23 mouse cellular contexts compared by ENCODE assay signal in the genomic region with DNA sequence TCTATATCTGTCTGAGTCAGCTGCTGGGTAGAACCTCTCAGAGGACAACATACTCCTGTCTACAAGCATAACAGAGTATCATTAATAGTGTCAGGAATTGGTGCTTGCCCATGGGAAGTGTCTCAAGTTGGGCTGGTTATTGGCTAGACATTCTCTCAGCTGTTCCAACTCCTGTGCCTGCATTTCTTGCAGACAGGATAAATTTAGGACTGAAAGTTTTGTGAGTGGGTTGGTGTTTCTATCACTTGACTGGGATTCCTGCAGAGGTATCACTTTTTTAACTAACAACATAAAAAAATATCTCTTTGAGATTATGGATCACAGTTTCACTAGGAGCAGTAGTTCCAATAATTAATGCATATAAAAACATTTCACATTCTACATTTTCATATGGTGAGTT.
DNase-seq lines count a peak whose midpoint lies in the region; ATAC-seq and TF ChIP-seq lines count a peak whose summit lies in the region.
"Had no signal": no experiment of that assay in that cellular context is flagged by ENCODE, and none has a peak within 500 bp of the region (broad histone marks: within the 10 kb centered on the region; RNA-seq: fewer than 3 reads in every experiment).

No protein-coding gene starts in this region.

- ATAC-seq in frontal cortex, adult (ENCODE audit: low TSS enrichment) = peak; percentile 92
- ATAC-seq: CD4-positive, CD25-positive, alpha-beta regulatory T cell, adult 4 months; forebrain, embryonic 16.5 days had no signal

- H3K4me3 ChIP-seq in left cerebral cortex, adult 2 months = no peak overlapping the region
- H3K4me3 ChIP-seq: embryonic facial prominence, embryonic 15.5 days; erythroblast, embryonic 14.5 days; forebrain, embryonic 12.5 days; gastrocnemius, adult 2 months; heart, embryonic 12.5 days; hindbrain, embryonic 15.5 days had no signal

- no peak for DNase-seq in frontal cortex, postnatal 25 days (ENCODE audit: low spot score in 2 of 2)
- DNase-seq in left cerebral cortex, adult 9 months (ENCODE audit: low spot score in 2 of 2) = peak; percentile 23
- DNase-seq in left cerebral cortex, adult 2 months (ENCODE audit: extremely low spot score in 1 of 2, low spot score in 2 of 2) = no peak
- DNase-seq in right cerebral cortex, adult 18-20 months = peak; percentile 23
- no peak for DNase-seq in right cerebral cortex, postnatal 10 days (ENCODE audit: low spot score in 2 of 2)
- DNase-seq in layer of hippocampus, adult 8-10 months (ENCODE audit: low spot score in 2 of 2) = no peak
- DNase-seq: adrenal gland, adult 8-10 months; adrenal gland, postnatal 36 days; B cell, adult 2 months; cerebellum, adult 11 months; cerebellum, adult 8-10 months; cerebellum, postnatal 14 days; embryo, embryonic 11 days; gastrocnemius, adult 2 months; gastrocnemius, postnatal 25 days had no signal

- H3K27ac ChIP-seq in left cerebral cortex, adult 2 months = no peak overlapping the region
- H3K27ac ChIP-seq: embryonic facial prominence, embryonic 15.5 days; forebrain, embryonic 12.5 days; gastrocnemius, adult 2 months; hindbrain, embryonic 15.5 days had no signal

- no peak for TF ChIP-seq CTCF in left cerebral cortex, adult 2 months (IDR thresholded peaks at IDR 0.05)

- intact Hi-C loops in left cerebral cortex, adult 2 months (cut with DNase I) = no loop called here

Comparison
In these comparisons a context has a peak if more than half of its experiments do, and no peak if none do; other contexts are left out.
1. DNase-seq: peak in left cerebral cortex, adult 9 months (2 of 2) and right cerebral cortex, adult 18-20 months (single experiment); none in frontal cortex, postnatal 25 days (0 of 2), left cerebral cortex, adult 2 months (0 of 2), right cerebral cortex, postnatal 10 days (0 of 2) and layer of hippocampus, adult 8-10 months (0 of 2).